Mouse (Mus musculus) MEL (cell line): Measurements from ENCODE around the gene Esyt3. TPM values are rescaled to one million over a fixed set of nuclear protein-coding genes. Genes with fewer than 3 reads are reported as not detected.

Experiments used
- DNase-seq: peaks from one replicate; pipeline ENCODE4 v3.0.0; 2011; ENCODE audit warnings: low read depth, low spot score
- H3K27ac ChIP-seq: 2 replicates; pipeline ENCODE4 v1.5.1; 2012; ENCODE audit warnings: low read depth, mild to moderate bottlenecking, control low read depth, low read length, moderate library complexity; ENCODE audit not compliant: control insufficient read depth
- H3K27me3 ChIP-seq, 2 experiments: fragments of 150-350 bp in 1 of 2; sonication (generic) in 1 of 2; 2 replicates each; pipeline ENCODE4 v1.6.1; 2012; ENCODE audit warnings: low read length in 2 of 2, mild to moderate bottlenecking in 2 of 2, improper control_type of control experiment in 1 of 2, moderate library complexity in 1 of 2; ENCODE audit not compliant: insufficient read depth in 2 of 2, control insufficient read depth in 1 of 2
- H3K36me3 ChIP-seq, 2 experiments: 2 replicates each; pipeline ENCODE4 v1.6.1; 2012 to 2014; ENCODE audit warnings: low read length in 2 of 2, improper control_type of control experiment in 1 of 2, inconsistent platforms in 1 of 2, mild to moderate bottlenecking in 1 of 2; ENCODE audit not compliant: insufficient read depth in 2 of 2, control insufficient read depth in 1 of 2
- H3K4me1 ChIP-seq, 2 experiments: fragments of 150-350 bp in 1 of 2; sonication (generic) in 1 of 2; 2 replicates each; pipeline ENCODE4 v1.6.1; 2012; ENCODE audit warnings: low read length in 2 of 2, improper control_type of control experiment in 1 of 2, mild to moderate bottlenecking in 1 of 2; ENCODE audit not compliant: insufficient read depth in 2 of 2, control insufficient read depth in 1 of 2
- H3K4me3 ChIP-seq, 2 experiments: fragments of 150-350 bp in 1 of 2; sonication (generic) in 1 of 2; 2 replicates each; pipeline ENCODE4 v1.5.1; 2012; ENCODE audit warnings: low read depth in 2 of 2, low read length in 2 of 2, mild to moderate bottlenecking in 2 of 2, moderate library complexity in 2 of 2, control low read depth in 1 of 2, improper control_type of control experiment in 1 of 2; ENCODE audit not compliant: control insufficient read depth in 1 of 2, insufficient read depth in 1 of 2
- H3K79me2 ChIP-seq: 2 replicates; pipeline ENCODE4 v1.6.1; 2012; ENCODE audit warnings: mild to moderate bottlenecking, low read length, moderate library complexity; ENCODE audit not compliant: control insufficient read depth, poor library complexity, insufficient read depth
- H3K9ac ChIP-seq: 2 replicates; pipeline ENCODE4 v1.6.1; 2012; ENCODE audit warnings: low read depth, mild to moderate bottlenecking, control low read depth, low read length, moderate library complexity; ENCODE audit not compliant: control insufficient read depth, poor library complexity, severe bottlenecking
- H3K9me3 ChIP-seq: fragments of 150-350 bp; sonication (generic); replicated peaks from 2 replicates; pipeline ENCODE4 v1.6.1; 2012; ENCODE audit warnings: mild to moderate bottlenecking, low read length, improper control_type of control experiment, moderate library complexity; ENCODE audit not compliant: insufficient read depth
- ETS1 ChIP-seq: IDR thresholded peaks from 2 replicates; pipeline ENCODE4 v1.6.1; 2012; ENCODE audit warnings: low read depth, mild to moderate bottlenecking, inconsistent platforms, low read length, improper control_type of control experiment, moderate library complexity
- GABPA ChIP-seq: IDR thresholded peaks from 2 replicates; pipeline ENCODE4 v1.6.1; 2012; ENCODE audit warnings: low read depth, mild to moderate bottlenecking, inconsistent platforms, low read length, improper control_type of control experiment, moderate library complexity
- HCFC1 ChIP-seq: IDR thresholded peaks from 2 replicates; pipeline ENCODE4 v1.6.1; 2012; ENCODE audit warnings: low read depth, mild to moderate bottlenecking, inconsistent platforms, low read length, improper control_type of control experiment, moderate library complexity
- MAFK ChIP-seq: IDR thresholded peaks from 2 replicates; pipeline ENCODE4 v1.6.1; 2011; ENCODE audit warnings: low read depth, mild to moderate bottlenecking, low read length, improper control_type of control experiment, borderline replicate concordance
- MAX ChIP-seq: IDR thresholded peaks from 2 replicates; pipeline ENCODE4 v1.6.1; 2011; ENCODE audit warnings: low read length, improper control_type of control experiment
- MAZ ChIP-seq: IDR thresholded peaks from 2 replicates; pipeline ENCODE4 v1.6.1; 2012; ENCODE audit warnings: low read depth, mild to moderate bottlenecking, inconsistent platforms, low read length, improper control_type of control experiment
- MEF2A ChIP-seq: IDR thresholded peaks from 2 replicates; pipeline ENCODE4 v1.6.1; 2014; ENCODE audit warnings: low read depth, mild to moderate bottlenecking, inconsistent platforms, low read length, improper control_type of control experiment; ENCODE audit not compliant: poor library complexity, insufficient replicate concordance, severe bottlenecking; ENCODE audit errors: extremely low read depth
- MYC ChIP-seq: IDR thresholded peaks from 2 replicates; pipeline ENCODE4 v1.6.1; 2011; ENCODE audit warnings: low read depth, mild to moderate bottlenecking, low read length, improper control_type of control experiment, moderate library complexity
- NELFE ChIP-seq: IDR thresholded peaks from 2 replicates; pipeline ENCODE4 v1.6.1; 2011; ENCODE audit warnings: low read depth, low read length, improper control_type of control experiment
- NRF1 ChIP-seq: IDR thresholded peaks from 2 replicates; pipeline ENCODE4 v1.6.1; 2014; ENCODE audit warnings: low read depth, mild to moderate bottlenecking, inconsistent platforms, low read length, improper control_type of control experiment, moderate library complexity; ENCODE audit not compliant: poor library complexity, insufficient read depth, severe bottlenecking
- POLR2A ChIP-seq, 2 experiments: IDR thresholded peaks; 2 replicates each; pipeline ENCODE4 v1.6.1; 2011 to 2012; ENCODE audit warnings: low read length in 2 of 2, mild to moderate bottlenecking in 2 of 2, control low read depth in 1 of 2, improper control_type of control experiment in 1 of 2, low read depth in 1 of 2, moderate library complexity in 1 of 2; ENCODE audit not compliant: control insufficient read depth in 1 of 2, insufficient read depth in 1 of 2, poor library complexity in 1 of 2
- POLR2AphosphoS2 ChIP-seq: IDR thresholded peaks from 2 replicates; pipeline ENCODE4 v1.6.1; 2011; ENCODE audit warnings: low read length, improper control_type of control experiment
- POLR2AphosphoS5 ChIP-seq: IDR thresholded peaks from 2 replicates; pipeline ENCODE4 v1.6.1; 2012; ENCODE audit warnings: low read depth, borderline replicate concordance, mild to moderate bottlenecking, inconsistent platforms, low read length, moderate library complexity, mixed read lengths
- RCOR1 ChIP-seq: IDR thresholded peaks from 2 replicates; pipeline ENCODE4 v1.6.1; 2012; ENCODE audit warnings: low read depth, mild to moderate bottlenecking, inconsistent platforms, low read length, improper control_type of control experiment
- SIN3A ChIP-seq: IDR thresholded peaks from 2 replicates; pipeline ENCODE4 v1.6.1; 2012; ENCODE audit warnings: low read length, improper control_type of control experiment, inconsistent platforms
- TCF12 ChIP-seq: IDR thresholded peaks from 2 replicates; pipeline ENCODE4 v1.6.1; 2014; ENCODE audit warnings: low read depth, mild to moderate bottlenecking, inconsistent platforms, low read length, improper control_type of control experiment, moderate library complexity
- UBTF ChIP-seq: IDR thresholded peaks from 2 replicates; pipeline ENCODE4 v1.6.1; 2012; ENCODE audit warnings: low read depth, mild to moderate bottlenecking, inconsistent platforms, low read length, improper control_type of control experiment, moderate library complexity, borderline replicate concordance; ENCODE audit not compliant: insufficient read depth
- USF1 ChIP-seq: IDR thresholded peaks from 2 replicates; pipeline ENCODE4 v1.6.1; 2014; ENCODE audit warnings: low read depth, mild to moderate bottlenecking, inconsistent platforms, low read length, improper control_type of control experiment, moderate library complexity
- ZKSCAN1 ChIP-seq: IDR thresholded peaks from 2 replicates; pipeline ENCODE4 v1.6.1; 2012; ENCODE audit warnings: low read depth, mild to moderate bottlenecking, inconsistent platforms, low read length, improper control_type of control experiment, moderate library complexity
- polyA plus RNA-seq, 2 experiments: library from polyadenylated mRNA; stranded (reverse) in 1 of 2; unstranded in 1 of 2; fragments of >175 nt in 1 of 2; fragments of >200 nt in 1 of 2; gene quantifications; 2 replicates each; pipeline versions ENCODE4 v1.2.1 to v1.2.4; 2012; ENCODE audit warnings: low replicate concordance in 2 of 2, low read depth in 1 of 2; ENCODE audit not compliant: insufficient read length in 2 of 2, insufficient read depth in 1 of 2, missing spikeins in 1 of 2
- total RNA-seq: library from RNA; depleted of rRNA; stranded (reverse); fragments of 300-350 nt; gene quantifications from 2 replicates; pipeline ENCODE4 v1.2.3, GENCODE M21; 2012

The Esyt3 gene
- total and polyA plus RNA-seq, 3 experiments, result 0.07 TPM; not detected in 2

GRCm38 (mm10) chr9:99355971-99356370, 2.4 kb downstream of the Esyt3 start:
- Histone ChIP-seq H3K9me3 (no peaks in the 10 kb centered on the region), H3K27me3 (no peaks in the 10 kb centered on the region; a peak in 1 of 4 replicates), H3K36me3 (no peaks in the 10 kb centered on the region), H3K4me3 (no peak overlapping the region), H3K27ac (no peak overlapping the region), H3K79me2 (no peaks in the 10 kb centered on the region), H3K9ac (no peak overlapping the region), H3K4me1 (0 out of 4 replicates have a peak, but pooled peaks cover 0 to 2% of the 10 kb centered on the region in 2 experiments)
- TF ChIP-seq MAX (no peak), MYC (no peak), HCFC1 (no peak)
- DNase-seq, result no peak

GRCm38 (mm10) chr9:99354796-99355195, 3.6 kb downstream of the Esyt3 start:
- Histone ChIP-seq H3K36me3 (no peaks in the 10 kb centered on the region), H3K79me2 (no peaks in the 10 kb centered on the region), H3K4me1 (0 out of 4 replicates have a peak, but pooled peaks cover 0 to 2% of the 10 kb centered on the region in 2 experiments), H3K27ac (no peak overlapping the region), H3K9me3 (no peaks in the 10 kb centered on the region), H3K4me3 (no peak overlapping the region), H3K9ac (no peak overlapping the region), H3K27me3 (no peaks in the 10 kb centered on the region; a peak in 1 of 4 replicates)
- no peak for DNase-seq
- TF ChIP-seq NELFE (no peak), USF1 (no peak), MAFK (no peak), HCFC1 (no peak), MYC (no peak), GABPA (no peak), POLR2AphosphoS5 (no peak), SIN3A (no peak), MAZ (no peak), ZKSCAN1 (no peak), UBTF (no peak), NRF1 (no peak), ETS1 (no peak), TCF12 (no peak), MAX (no peak), POLR2A (IDR thresholded peaks at IDR 0.05; ENCODE audit: control insufficient read depth in 1 of 2, insufficient read depth in 1 of 2, low read depth in 1 of 2, low read length in 2 of 2, poor library complexity in 1 of 2) (no peak), RCOR1 (no peak), POLR2AphosphoS2 (no peak), MEF2A (no peak)
